Mouse (Mus musculus) intestine, embryonic 15.5 days (tissue): ENCODE data around the gene Ccdc92b. TPM values are rescaled to one million over a fixed set of nuclear protein-coding genes. Genes with fewer than 3 reads are reported as not detected.
A peak's percentile ranks its signal among the peaks of the same experiment; 100 is the strongest.

Source experiments
- ATAC-seq: fragments of 200-750 bp; cut with Nextera tagmentation; 2 replicates; pipeline ENCODE4 v1.8.0; 2017; ENCODE audit warnings: moderate TSS enrichment, moderate library complexity
- H3K27ac ChIP-seq: fragments of 300-500 bp; sonication (generic); 2 replicates; pipeline ENCODE4 v1.5.1; 2015; ENCODE audit warnings: mild to moderate bottlenecking, inconsistent platforms
- H3K27me3 ChIP-seq: fragments of 300-500 bp; sonication (generic); replicated peaks from 2 replicates; pipeline ENCODE4 v1.6.1; 2015; ENCODE audit warnings: inconsistent platforms
- H3K36me3 ChIP-seq: fragments of 300-500 bp; sonication (generic); 2 replicates; pipeline ENCODE4 v1.6.1; 2015; ENCODE audit warnings: inconsistent platforms
- H3K4me1 ChIP-seq: fragments of 300-500 bp; sonication (generic); replicated peaks from 2 replicates; pipeline ENCODE4 v1.6.1; 2015; ENCODE audit warnings: inconsistent platforms
- H3K4me2 ChIP-seq: fragments of 300-500 bp; sonication (generic); replicated peaks from 2 replicates; pipeline ENCODE4 v1.6.1; 2015; ENCODE audit warnings: mild to moderate bottlenecking, inconsistent platforms
- H3K4me3 ChIP-seq: fragments of 300-500 bp; sonication (generic); replicated peaks from 2 replicates; pipeline ENCODE4 v1.5.1; 2015; ENCODE audit warnings: inconsistent platforms
- H3K9ac ChIP-seq: fragments of 300-500 bp; sonication (generic); 2 replicates; pipeline ENCODE4 v1.6.1; 2015; ENCODE audit warnings: inconsistent platforms
- H3K9me3 ChIP-seq: fragments of 300-500 bp; sonication (generic); 2 replicates; pipeline ENCODE4 v1.6.1; 2016; ENCODE audit warnings: inconsistent platforms
- WGBS: fragments of 180-500 bp; shearing (Covaris S2); methylation state at CpG from one replicate; pipeline ENCODE4 v1.1.7; 2015; 5-methylcytosine and 5-hydroxymethylcytosine counted together
- polyA plus RNA-seq: library from polyadenylated mRNA; unstranded; fragments of >200 nt; fragmentation: Nextera tagmentation; extraction: Ambion mirVana; gene quantifications from 2 replicates; pipeline ENCODE4 v1.2.1, GENCODE M21; 2015

Ccdc92b gene
- polyA plus RNA-seq, 1 experiment from 2014 or later: 0.52 TPM

DNA sequence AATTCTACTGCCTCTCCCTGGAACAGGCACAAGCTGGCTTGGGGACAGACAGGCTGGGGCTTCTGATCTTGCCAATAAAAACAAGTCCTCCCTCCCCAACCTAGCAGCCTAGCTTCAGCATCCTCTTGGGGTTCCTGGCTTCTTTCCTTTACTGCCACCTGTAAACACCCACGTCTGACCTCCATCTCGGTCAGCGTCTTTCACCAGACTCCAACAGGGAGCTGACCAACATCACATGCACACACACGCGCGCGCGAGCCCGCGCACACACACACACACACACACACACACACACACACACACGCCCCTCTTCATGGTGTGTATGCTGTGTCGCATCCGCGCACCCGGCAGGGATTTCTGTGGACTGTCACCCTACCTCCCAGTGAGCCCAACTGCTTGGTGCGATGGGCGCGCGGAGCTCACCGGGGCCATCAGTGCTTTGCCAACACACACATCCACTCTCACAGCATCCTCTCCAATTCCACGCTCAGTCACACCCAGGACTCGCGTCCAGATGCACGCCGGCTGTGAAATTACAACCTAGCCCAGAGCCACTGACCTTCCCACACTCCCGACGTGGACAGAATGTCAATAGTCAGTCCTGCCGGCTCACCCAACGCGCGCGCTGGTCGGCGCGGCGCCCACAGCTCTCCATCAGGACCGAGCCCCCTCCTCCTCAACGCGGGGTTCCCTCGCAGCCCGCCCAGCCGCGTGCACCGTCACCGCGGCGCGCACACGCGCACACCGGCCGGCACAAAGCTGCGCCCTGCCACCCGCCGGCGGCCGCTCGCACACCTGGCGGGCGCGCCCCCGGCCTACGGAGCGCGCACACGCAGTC is 29.8 kb upstream of the Ccdc92b start:
- Histone ChIP-seq H3K9me3 (no peaks in the 10 kb centered on the region), H3K27ac (no peak overlapping the region), H3K9ac (0 out of 2 replicates have a peak overlapping the region, but pooled peaks have one; percentile 14), H3K4me1 (peaks cover 6% of the 10 kb centered on the region; the same call in 1 of the 2 replicates), H3K27me3 (peaks cover 60% of the 10 kb centered on the region), H3K36me3 (no peaks in the 10 kb centered on the region), H3K4me2 (peak overlapping the region; percentile 71), H3K4me3 (peak overlapping the region; percentile 38)
- WGBS: 6% methylated on average over 66 of the region's 66 CpGs
- ATAC-seq: 0 out of 2 replicates have a peak, but pooled peaks have one; percentile 25

DNA sequence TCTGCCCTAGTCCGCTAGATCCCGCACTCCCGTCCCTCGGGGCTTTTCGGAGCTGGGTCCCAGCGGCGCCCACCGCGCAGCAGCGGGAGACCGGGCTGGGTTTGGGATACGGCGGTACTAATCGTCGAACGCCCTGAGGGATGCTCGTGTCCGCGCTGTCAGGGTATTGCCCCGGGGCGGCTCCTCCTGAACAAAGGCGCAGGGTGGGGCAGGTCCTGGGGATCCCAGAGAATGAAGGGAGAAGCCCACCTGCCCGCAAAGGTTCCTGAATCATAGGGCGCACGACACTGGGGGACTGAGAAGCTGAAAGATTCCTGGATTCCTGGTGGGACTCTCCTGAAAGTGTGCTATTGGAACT is 29.2 kb upstream of the Ccdc92b start:
- 2% methylated on average over 25 of the region's 25 CpGs for WGBS
- peaks cover 6% of the 10 kb centered on the region; the same call in 1 of the 2 replicates for H3K4me1 ChIP-seq
- H3K27me3 ChIP-seq: peaks cover 60% of the 10 kb centered on the region
- ATAC-seq: no peak
- H3K27ac ChIP-seq: no peak overlapping the region
- no peaks in the 10 kb centered on the region for H3K36me3 ChIP-seq
- peak overlapping the region; percentile 38 for H3K4me3 ChIP-seq
- H3K4me2 ChIP-seq: peak overlapping the region; percentile 71
- H3K9ac ChIP-seq: no peak overlapping the region
- no peaks in the 10 kb centered on the region for H3K9me3 ChIP-seq

DNA sequence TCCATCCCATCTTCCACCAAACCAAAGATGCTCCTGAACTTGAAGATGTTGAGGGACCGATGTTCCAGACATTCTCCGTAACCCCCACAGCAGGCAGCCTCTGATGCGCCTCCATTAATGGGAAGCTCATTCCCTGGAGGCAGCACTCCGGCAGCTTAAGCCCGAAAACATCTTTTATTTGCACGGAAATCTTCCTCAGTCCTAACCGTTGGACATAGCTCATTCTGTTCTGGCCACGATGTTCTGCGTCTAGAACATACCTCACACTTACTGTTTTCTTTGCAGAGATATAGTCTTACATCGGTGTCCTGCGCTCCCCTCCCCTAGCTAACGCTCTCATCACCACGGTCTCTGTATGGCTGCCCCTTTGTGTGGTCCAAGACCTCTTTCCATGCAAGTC is 28.7 kb upstream of the Ccdc92b start:
- Histone ChIP-seq H3K27me3 (peaks cover 60% of the 10 kb centered on the region), H3K36me3 (no peaks in the 10 kb centered on the region), H3K4me3 (no peak overlapping the region), H3K9me3 (no peaks in the 10 kb centered on the region), H3K4me2 (no peak overlapping the region), H3K27ac (no peak overlapping the region), H3K4me1 (peaks cover 6% of the 10 kb centered on the region; the same call in 1 of the 2 replicates), H3K9ac (no peak overlapping the region)
- ATAC-seq: no peak
- WGBS: 36% methylated on average over 13 of the region's 13 CpGs

DNA sequence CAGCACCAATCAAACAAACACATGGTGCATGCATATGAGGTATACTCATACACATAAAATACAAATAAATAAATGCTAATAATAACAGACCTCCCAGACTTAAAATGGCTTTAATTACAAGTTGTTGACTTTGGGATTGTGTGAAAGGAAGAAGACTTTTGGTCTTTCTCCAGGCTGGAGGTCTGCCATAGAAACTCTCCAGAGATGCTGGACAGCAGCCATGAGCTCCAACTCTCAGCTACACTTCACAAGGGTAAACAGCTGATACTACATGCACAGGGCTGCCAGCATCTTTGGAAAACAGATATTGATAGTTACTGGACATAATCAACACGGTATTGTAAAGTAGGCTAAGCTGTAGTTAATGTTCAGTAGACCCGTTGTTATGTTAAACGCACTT is 27.2 kb upstream of the Ccdc92b start:
- Histone ChIP-seq H3K4me2 (no peak overlapping the region), H3K36me3 (no peaks in the 10 kb centered on the region), H3K9me3 (no peaks in the 10 kb centered on the region), H3K27me3 (peaks cover 56% of the 10 kb centered on the region), H3K9ac (no peak overlapping the region), H3K4me1 (peaks cover 6% of the 10 kb centered on the region; the same call in 1 of the 2 replicates), H3K4me3 (no peak overlapping the region), H3K27ac (no peak overlapping the region)
- WGBS: 77% methylated on average over 3 of the region's 3 CpGs
- ATAC-seq: no peak

DNA sequence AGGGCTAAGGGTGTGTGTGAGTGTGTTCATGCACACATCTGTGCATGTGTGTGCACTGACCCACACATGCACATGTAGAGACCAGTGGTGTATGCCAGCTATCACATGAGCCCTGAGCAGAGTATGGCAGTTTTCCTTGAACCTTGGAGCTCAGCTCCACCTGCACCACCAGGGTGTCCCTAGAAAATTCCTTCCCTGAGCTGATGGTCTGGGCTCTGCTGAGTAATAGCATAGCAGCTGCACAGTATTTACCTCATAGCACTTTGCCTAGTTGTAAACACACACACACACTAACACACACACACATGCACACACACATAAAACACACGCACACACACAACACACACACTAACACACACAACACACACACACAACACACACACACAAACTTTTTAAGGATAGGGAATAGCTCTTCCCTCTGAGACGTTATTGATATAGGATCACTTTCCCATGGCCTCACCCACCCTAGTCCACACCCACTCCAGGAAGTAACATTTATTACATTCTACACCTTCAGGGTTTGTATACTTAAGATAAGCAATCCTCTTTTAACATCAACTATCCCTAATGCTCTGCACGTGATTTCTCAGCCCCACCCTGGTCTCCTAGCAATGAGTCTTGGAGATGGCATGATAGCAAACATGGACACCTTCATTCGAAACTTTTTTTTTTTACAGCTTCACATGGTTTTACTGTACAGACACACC is 22.0 kb upstream of the Ccdc92b start:
- no peaks in the 10 kb centered on the region for H3K36me3 ChIP-seq
- whole genome bisulfite sequencing: 46% methylated on average over 4 of the region's 4 CpGs
- H3K4me1 ChIP-seq: no peaks in the 10 kb centered on the region
- H3K9ac ChIP-seq: no peak overlapping the region
- H3K4me2 ChIP-seq: no peak overlapping the region
- peaks cover 7% of the 10 kb centered on the region for H3K27me3 ChIP-seq
- H3K4me3 ChIP-seq: no peak overlapping the region
- H3K27ac ChIP-seq: no peak overlapping the region
- ATAC-seq: peak; percentile 95
- no peaks in the 10 kb centered on the region for H3K9me3 ChIP-seq

DNA sequence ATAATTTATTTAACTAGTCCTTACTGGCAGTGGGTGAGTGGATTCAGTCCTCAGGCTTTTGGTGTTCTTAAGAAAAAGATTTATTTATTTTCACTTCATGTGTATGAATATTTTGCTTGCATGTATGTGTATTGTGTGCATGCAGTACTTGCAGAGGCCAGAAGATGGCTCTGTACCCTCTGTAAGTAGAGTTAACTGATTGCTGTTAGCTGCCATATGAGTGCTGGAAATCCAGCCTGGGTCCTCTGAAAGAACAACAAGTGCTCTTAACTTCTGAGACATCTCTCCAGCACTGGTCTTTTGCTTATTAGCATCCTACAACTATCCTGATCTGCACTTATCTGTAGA is 21.4 kb upstream of the Ccdc92b start:
- no peak overlapping the region for H3K9ac ChIP-seq

DNA sequence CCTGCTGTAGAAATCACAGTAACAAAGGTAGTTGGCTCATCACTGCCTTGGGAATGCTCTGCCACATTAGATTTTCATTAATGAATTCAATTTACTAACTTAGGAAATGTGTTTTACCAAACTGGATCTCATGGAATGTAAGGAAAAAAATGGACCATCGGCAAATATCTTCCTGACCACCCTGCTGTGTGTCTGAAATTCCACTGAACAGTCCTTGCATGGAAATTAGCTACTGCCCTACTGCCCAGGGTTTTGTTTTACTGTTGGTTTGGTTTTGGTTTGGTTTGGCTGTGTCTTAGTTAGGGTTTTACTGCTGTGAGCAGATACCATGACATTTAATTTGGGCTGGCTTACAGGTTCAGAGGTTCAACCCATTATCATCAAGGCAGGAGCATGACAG is 17.1 kb upstream of the Ccdc92b start:
- H3K4me3 ChIP-seq: no peak overlapping the region
- H3K27ac ChIP-seq: no peak overlapping the region
- no peaks in the 10 kb centered on the region for H3K9me3 ChIP-seq
- H3K9ac ChIP-seq: no peak overlapping the region
- ATAC-seq: no peak
- 80% methylated on average over 1 of the region's 1 CpGs for WGBS
- no peak overlapping the region for H3K4me2 ChIP-seq
- H3K36me3 ChIP-seq: no peaks in the 10 kb centered on the region
- H3K4me1 ChIP-seq: no peaks in the 10 kb centered on the region
- no peaks in the 10 kb centered on the region for H3K27me3 ChIP-seq

More for the DNA sequence above, 21.4 kb upstream of the Ccdc92b start:
- Histone ChIP-seq H3K4me2 (no peak overlapping the region), H3K4me1 (no peaks in the 10 kb centered on the region), H3K36me3 (no peaks in the 10 kb centered on the region), H3K4me3 (no peak overlapping the region), H3K27ac (no peak overlapping the region), H3K9me3 (no peaks in the 10 kb centered on the region), H3K27me3 (peaks cover 2% of the 10 kb centered on the region; the same call in 1 of the 2 replicates)
- ATAC-seq: no peak

DNA sequence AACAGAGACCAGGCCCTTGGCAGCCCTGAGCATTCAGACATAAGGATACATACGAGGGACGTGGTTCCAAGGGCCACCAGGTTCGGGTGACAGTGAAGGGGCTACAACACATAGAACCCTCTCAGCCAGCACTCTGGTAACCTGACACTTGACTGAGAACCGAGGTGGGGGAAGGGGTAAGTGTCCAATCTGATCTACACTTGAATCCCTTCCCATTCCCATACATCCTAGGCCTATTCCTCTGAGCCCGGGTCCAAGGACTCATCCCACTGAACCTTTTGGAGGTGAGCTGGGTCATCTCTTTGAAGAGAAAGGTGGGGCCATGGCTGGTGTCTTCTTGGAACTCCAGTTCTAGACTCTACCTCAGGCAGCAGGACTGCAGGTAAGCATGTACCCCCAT is 9.3 kb upstream of the Ccdc92b start:
- Histone ChIP-seq H3K4me3 (no peak overlapping the region), H3K4me2 (peak overlapping the region; percentile 76; the same call in 1 of the 2 replicates), H3K4me1 (peaks cover 8% of the 10 kb centered on the region; the same call in 1 of the 2 replicates), H3K9ac (no peak overlapping the region), H3K27ac (no peak overlapping the region), H3K36me3 (no peaks in the 10 kb centered on the region), H3K27me3 (peaks cover 26% of the 10 kb centered on the region), H3K9me3 (no peaks in the 10 kb centered on the region)
- no peak for ATAC-seq
- WGBS: 24% methylated on average over 5 of the region's 5 CpGs

DNA sequence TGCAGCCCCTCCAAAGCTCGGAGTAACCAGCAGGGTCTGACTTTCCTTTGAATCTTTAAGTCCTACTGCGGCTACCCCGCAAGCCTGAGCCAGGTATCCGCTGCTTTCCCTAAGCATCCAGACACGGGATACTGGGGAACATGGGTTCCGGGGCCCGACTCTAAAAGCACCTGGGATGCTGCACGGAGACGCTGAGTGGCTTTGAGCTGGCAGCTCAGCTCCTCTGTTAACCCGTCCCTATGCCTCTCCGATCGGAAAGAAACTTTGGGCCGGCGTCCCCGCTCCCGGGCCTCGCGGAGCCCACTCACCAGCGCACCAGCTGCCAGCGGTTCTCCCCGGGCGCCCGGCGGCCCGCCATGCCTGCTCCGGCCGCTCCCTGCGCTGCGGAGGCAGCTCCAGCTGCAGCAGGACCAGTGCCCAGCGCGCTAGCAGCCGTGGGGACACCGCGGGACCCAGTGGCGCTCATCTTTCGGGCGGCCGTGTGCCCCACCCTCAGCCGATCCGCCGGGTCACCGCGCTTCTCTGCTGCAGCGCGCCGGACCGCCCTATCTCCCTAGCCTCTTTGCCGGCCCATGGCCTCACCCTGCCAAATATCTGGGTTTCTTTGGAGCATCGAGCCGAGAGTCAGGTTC is 8.7 kb upstream of the Ccdc92b start, which contains the start of gene Rap1gap2:
Rap1gap2 (minus strand) TSS at position 371 of the 632 bp plus-strand sequence.
- H3K4me1 ChIP-seq: peaks cover 8% of the 10 kb centered on the region; the same call in 1 of the 2 replicates
- no peaks in the 10 kb centered on the region for H3K9me3 ChIP-seq
- no peak within 1 kb of the TSS for H3K9ac ChIP-seq
- H3K4me2 ChIP-seq: peak within 1 kb of the TSS; percentile 76
- no peak within 1 kb of the TSS for H3K27ac ChIP-seq
- H3K27me3 ChIP-seq: peaks cover 28% of the 10 kb centered on the region
- no peak for ATAC-seq
- WGBS: 1% methylated on average over 50 of the region's 50 CpGs
- no peaks in the 10 kb centered on the region for H3K36me3 ChIP-seq
- H3K4me3 ChIP-seq: peak within 1 kb of the TSS; percentile 38

DNA sequence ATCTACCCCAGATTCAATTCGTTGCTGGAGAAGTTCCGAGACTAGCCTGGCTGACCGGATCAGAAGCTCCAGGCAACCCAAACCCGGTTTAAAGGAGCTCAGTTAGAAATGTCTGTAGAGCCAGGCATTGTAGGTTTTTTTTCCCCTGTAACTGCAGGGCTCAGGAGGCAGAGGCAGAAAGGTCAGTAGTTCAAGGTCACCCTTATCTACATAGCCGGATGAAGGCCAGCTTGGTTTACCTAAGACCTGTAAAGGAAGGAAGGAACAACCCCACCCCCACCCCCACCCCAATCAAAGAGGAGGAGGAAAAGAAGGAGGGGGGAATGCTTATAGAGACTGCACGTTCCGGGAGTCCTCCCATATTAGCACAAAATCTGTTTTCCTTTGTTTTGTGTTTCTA is 8.0 kb upstream of the Ccdc92b start:
- Histone ChIP-seq H3K9me3 (no peaks in the 10 kb centered on the region), H3K36me3 (no peaks in the 10 kb centered on the region), H3K4me3 (no peak overlapping the region), H3K4me2 (peak overlapping the region; percentile 76; the same call in 1 of the 2 replicates), H3K27me3 (peaks cover 32% of the 10 kb centered on the region), H3K9ac (no peak overlapping the region), H3K27ac (no peak overlapping the region), H3K4me1 (peaks cover 8% of the 10 kb centered on the region; the same call in 1 of the 2 replicates)
- 9% methylated on average over 7 of the region's 7 CpGs for WGBS
- ATAC-seq: no peak

DNA sequence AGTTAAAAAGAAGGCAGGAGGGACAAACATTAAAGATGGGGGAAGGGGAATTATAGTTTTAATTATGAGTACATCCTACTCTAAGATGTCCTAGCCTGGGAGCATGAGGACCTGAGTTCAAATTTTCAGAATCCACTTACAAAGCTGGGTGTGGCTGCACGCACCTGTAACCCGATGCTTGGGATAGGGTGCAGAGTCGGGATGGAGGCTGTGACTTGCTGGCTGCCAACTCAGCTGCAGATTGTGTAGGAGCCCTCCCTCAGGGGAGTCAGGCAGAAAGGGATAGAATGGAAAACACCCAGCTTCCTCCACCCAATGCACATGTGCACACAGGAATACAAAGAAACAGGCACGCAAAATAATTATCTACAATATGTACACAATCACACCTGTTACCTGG is 6.0 kb upstream of the Ccdc92b start:
- H3K4me3 ChIP-seq: no peak overlapping the region
- H3K4me1 ChIP-seq: peaks cover 8% of the 10 kb centered on the region; the same call in 1 of the 2 replicates
- no peak for ATAC-seq
- H3K4me2 ChIP-seq: no peak overlapping the region
- no peaks in the 10 kb centered on the region for H3K9me3 ChIP-seq
- H3K9ac ChIP-seq: no peak overlapping the region
- WGBS: 53% methylated on average over 4 of the region's 4 CpGs
- peaks cover 32% of the 10 kb centered on the region for H3K27me3 ChIP-seq
- H3K36me3 ChIP-seq: no peaks in the 10 kb centered on the region
- no peak overlapping the region for H3K27ac ChIP-seq

DNA sequence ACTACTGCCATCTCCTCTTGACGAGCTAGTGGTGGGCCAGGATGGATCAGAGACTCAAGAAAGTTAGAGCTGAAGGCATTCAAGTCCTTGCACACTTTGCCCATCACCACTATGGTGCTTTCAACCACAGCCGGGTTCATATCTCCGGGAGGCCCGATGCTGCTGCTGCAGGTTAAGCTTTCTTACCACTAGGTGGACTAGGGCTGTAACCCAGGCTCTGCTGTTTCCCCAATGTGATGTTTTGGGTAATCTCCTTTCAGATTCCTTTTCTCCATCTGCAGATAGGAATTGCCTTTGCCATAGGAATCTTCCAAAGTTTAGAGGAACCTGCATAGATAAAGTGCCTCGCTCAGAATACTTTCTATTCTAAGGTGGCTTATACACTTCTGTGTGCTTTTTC is 3.8 kb upstream of the Ccdc92b start:
- H3K4me1 ChIP-seq: peaks cover 13% of the 10 kb centered on the region
- H3K36me3 ChIP-seq: no peaks in the 10 kb centered on the region
- no peak overlapping the region for H3K4me2 ChIP-seq
- no peaks in the 10 kb centered on the region for H3K9me3 ChIP-seq
- 53% methylated on average over 5 of the region's 5 CpGs for WGBS
- no peak overlapping the region for H3K4me3 ChIP-seq
- H3K9ac ChIP-seq: no peak overlapping the region
- no peak overlapping the region for H3K27ac ChIP-seq
- ATAC-seq: no peak
- peaks cover 34% of the 10 kb centered on the region for H3K27me3 ChIP-seq
